Mouse (Mus musculus): ENCODE measurements around the gene Thsd4. TPM values are rescaled to one million over a fixed set of nuclear protein-coding genes. Genes with fewer than 3 reads are reported as not detected.
"Not testable (repeated sequence)": the region's sequence is repeated elsewhere in the genome, so short reads cannot be mapped to it uniquely, and the experiment has no call there.

The Thsd4 gene
- total RNA-seq, 2 experiments from 2014 or later: 19.5 to 22.7 TPM

DNA sequence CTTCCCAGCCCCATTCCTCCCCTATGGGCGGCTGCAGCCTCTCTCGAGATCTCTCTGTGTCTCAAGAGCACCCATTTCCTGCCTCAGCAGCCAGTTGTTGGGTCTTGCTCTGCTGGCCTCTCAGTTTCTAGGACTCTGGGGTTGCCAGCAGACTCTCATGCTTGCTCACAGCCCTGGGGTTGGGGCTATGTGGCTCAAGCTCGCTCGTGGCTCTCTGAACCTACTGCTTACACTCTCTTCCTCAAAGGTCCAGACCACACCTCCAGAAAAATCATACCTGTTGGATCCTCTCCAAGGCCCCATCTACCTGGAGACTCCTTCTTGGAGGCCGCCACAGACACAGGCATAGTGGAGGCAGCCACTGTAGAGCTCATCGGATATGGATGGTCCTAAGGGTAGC, 572.3 kb downstream of the Thsd4 start:
- DNase-seq (ENCODE audit: low spot score in 2 of 2): no peak

DNA sequence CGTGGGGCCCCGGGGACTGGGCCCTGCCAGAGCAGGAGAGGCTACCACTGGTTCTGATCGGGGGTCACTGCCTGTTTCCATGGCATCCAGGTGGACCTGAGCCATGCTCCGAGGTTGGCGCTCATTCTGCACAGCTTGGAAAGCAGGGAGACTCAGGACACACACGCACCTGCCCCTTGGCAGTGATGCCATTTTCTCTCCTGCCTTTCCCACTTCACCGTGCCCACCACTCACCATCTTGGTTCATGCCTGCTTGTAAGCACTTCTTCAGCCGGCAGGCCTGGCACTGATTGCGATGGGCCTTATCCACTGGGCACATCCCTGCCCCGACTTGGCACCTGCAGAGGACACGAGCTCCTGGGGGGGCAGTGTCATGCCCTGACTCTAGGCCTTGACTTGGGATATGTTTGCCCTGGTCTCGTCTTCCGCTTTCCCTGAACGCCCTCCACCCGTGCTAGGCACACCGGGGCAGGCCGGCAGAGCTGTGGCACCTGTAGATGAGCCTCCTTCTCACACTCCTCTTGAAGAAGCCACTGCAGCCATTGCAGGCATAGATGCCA, 573.1 kb downstream of the Thsd4 start:
- no peak for DNase-seq (ENCODE audit: low spot score in 2 of 2)

DNA sequence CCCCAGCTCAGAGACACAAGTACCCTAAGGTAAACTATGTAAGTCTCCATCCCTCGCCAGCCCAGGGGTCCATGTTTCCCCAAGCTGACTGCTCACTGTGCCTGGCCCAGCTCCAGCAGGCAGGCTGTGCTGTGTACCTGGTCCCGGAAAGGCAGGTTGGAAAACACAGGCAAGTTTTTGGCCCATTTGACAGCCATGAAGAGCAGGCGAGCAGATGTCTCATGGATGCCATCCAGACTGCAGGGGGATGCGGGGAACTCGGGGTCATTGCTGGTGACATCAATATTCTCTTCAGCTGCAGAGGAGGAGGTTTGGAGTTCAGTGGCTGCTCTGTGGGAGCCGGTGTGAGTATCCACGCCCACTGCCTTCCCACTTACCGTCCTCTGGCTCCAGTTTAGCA, 573.6 kb downstream of the Thsd4 start:
- no peak for DNase-seq (ENCODE audit: low spot score in 2 of 2)

DNA sequence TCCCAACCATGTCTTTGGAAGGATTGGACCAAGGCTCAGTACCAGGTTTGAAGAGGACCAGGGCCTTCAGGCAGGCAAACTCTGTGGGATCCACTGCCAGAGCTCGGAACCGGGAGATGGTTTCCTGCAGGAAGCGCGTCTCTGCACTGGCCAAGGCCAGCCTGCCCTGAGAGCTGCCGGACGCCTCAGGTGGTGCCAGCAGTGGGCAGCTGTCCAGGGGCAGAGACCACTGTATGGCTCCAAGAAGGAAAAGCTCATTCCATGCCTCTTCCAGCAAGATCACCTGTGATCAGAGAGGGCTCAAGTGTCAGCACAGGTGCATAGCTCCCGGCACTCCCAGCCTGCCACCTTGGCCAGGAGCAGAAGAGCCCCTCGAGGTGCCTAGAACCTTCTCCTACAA, 574.6 kb downstream of the Thsd4 start:
- DNase-seq (ENCODE audit: low spot score in 2 of 2): no peak

DNA sequence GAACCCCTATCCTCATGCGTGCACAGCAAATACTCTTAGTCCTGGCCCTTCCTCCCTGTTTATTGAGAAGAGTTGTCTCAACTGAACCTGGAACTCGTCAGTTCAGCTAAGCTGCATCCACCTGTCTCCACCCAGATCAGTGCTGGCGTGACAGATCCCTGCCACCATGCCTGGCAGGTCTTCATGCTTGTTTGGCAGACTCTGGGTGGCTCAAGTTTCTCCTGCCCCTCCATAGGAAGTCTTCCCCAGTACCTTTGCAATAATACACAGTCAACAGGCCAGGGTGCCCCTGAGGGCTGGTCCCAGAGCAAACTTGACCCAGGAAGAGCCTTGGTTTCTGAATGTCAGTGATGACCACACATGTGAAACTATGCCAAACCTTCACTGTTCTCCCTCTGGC, 576.6 kb downstream of the Thsd4 start:
- no peak for DNase-seq (ENCODE audit: low spot score in 2 of 2)

DNA sequence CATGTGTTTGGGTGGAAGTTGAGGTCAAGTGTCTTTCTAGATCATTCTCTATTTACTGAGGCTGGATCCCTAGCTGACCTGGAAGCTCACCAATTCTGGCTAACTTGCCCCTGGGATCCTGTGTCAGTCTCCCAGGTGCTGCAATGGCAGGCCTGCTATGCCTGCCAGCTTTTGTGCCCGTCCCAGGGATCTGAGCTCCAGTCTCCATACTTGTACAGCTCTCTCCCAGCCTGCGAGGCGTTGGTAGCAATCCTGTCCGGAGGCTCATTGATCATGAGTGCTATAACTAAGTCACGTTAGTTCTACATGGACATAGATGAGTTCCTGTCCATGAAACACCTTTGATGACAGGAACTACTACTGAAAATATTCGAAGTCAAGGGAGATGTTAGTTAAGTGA, 578.0 kb downstream of the Thsd4 start:
- no peak for DNase-seq (ENCODE audit: low spot score in 2 of 2)

DNA sequence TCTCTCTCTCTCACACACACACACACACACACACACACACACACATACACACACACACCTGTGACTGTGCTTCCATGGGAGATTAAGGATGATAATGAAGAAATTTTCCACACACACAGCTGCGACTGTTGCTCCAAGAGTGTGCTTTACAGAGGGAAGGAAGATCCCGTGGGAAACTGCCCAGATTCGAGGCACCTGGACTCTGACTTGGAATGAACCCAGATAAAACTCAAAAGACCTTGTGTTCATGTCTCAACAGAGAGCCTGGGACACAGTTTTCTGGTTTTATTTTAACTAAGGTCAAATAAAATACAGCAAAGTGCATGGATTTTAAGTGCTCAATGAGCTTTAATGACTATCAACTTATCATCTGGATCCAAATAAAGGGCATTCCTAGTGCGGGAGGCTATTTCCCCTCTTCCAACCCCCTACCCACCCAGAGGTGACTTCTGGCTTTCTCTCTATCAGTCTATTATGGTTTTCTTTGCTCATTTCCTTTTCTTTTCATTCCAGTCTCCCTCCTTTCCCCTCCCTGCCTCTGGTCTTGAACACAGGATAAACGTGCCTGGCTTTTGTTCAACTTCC, 579.3 kb downstream of the Thsd4 start:
- no peak for DNase-seq (ENCODE audit: low spot score in 2 of 2)

DNA sequence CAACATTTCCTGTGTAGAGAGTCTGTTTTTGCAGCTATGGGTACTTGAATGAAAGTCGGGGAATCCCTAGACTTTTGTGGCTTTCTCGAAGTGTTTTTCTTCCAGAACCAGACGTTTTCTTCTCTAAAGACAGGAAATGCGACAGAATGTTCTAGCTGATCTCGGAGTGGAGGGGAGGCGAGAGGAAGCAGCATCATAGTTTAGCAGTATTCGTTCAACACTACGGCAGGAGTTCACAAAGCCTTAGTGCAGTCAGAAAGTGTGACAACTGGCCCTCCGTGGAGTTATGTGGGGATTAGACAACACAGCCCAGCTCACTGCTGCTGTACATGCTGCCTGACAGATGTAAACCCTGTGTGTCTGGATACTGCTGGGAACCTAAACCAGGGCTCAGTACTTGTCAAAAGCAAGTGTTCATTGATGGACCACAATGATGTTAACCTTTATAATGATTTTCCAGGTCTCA, 579.9 kb downstream of the Thsd4 start:
- DNase-seq (ENCODE audit: low spot score in 2 of 2): no peak

DNA sequence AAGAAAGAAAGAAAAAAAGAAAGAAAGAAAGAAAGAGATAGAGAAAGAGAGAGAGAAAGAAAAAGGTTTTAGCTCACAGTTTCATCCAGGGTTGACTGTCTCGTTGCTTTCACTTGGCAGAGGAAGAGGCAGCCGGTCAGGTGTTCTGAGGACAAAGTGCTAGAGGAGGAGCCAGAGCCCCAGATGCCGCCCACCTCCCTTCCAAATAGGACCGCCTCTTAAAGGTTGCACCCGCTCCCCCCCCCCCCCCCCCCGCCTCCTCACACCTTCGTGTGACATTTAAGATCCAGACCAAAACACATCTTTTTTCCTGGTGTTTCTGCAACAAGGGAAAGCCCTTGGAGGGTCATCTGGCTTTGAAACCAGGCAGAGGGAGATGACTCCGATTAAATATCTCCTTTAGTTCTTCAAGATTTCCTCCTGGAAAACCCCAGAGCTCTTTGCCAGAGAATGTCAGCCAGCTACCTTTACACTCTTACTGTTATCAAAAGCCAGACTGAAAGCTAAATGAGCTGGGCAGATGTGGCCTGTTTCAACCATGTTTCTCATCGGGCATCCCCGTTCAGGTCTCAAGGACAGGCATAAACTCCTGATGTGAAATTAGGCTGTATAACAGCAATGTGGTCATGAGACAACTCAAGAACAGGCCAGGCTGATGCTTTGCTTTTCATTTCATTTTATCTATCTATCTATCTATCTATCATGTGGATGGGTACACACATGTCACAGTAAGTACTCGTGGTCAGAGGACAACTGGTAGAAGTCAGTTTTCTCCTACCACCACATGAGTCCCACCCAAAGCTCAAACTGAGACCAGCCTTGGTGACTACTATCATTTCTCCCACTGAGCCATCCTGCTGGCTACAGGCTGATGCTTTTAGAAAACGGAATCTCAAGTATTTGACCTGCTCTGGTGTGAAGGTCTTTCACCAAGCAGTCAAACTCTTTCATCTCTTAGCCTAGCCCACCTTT, 580.6 kb downstream of the Thsd4 start:
- DNase-seq (ENCODE audit: low spot score in 2 of 2): no peak

DNA sequence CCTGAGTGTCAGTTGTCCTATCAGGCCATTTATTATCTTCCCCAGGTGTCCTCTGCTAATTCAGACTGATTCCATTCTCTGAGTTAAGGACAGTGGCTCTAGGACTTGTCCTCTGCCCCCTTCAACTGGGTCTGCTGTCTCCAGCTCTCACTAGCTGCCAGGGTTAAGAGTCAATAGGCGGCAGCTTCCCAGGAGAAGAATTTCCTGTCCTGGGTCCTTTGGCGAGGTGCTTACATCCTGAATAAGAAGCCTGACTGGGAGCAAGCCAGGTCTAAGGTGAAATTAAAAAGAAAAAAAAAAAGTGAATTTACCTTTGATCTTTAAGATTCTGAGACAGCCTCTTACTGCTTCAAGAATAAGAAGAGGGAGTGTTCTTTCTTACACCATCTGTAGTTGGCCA, 582.2 kb downstream of the Thsd4 start:
- no peak for DNase-seq (ENCODE audit: low spot score in 2 of 2)

DNA sequence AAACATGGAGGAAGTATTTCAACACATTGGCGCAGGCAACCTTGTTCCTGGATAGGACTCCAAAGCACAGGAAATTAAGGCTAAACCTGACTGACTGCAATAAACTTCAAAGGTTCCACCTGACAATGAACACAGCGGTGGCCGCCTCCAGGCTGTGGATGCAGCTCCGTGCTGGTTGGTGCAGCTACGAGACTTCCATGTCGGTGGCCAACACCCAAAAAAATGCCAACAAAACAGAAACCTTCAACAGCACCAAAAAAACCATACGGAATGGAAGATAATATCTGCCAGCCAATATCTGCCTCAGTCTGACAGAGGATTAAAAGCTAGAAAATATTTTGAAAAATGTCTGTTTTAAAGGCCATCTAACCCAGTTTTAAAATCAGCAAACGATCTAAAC, 583.3 kb downstream of the Thsd4 start:
- no peak for DNase-seq (ENCODE audit: low spot score in 2 of 2)

DNA sequence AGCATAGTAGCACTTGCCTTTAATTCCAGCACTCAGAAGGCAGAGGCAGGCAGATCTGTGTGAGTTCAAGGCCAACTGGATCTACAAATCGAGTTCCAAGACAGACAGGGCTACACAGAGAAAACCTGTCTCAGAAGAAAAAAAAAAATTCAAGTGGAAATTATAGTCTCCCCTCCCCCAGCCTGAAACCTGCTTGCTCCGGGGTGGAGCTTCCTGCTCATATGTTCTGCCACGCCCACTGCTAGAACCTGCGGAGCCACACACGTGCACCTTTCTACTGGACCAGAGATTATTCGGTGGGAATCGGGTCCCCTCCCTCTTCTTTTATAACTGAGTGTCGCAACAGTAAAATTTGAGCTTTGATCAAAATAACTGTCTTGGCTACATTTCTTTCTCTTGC, 586.0 kb downstream of the Thsd4 start:
- DNase-seq (ENCODE audit: low spot score in 2 of 2): not testable (repeated sequence)

DNA sequence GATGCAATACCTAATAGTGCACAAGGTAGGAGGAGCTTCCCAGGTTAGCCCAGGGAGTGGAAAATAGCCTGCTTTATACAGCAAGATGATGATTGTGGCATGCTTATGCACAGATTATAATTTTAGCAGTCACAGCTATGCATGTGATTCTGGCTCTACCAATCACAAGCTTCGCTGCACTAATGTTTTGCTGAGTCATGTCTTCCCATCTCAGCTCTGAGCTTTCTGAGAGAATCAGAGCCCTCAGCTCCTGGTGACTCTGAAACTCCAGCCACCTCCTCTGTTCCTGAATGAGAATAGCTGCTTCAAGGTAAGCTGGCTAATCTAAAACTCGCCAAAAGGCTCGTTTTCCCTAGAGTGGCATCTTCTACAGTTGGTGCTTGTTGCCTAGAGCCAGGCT, 591.6 kb downstream of the Thsd4 start:
- no peak for DNase-seq (ENCODE audit: low spot score in 2 of 2)

Other genes with a start within 250 kb of the Thsd4 start
- gene Lrrc49, start 166.1 kb upstream of the Thsd4 start, total RNA-seq (2021): 10 to 100 TPM; 62.3 to 64.3 TPM
- 10 to 100 TPM; 32.8 to 33.6 TPM for gene Larp6, start 190.9 kb upstream of the Thsd4 start, total RNA-seq (2021)

Measured in layer of hippocampus, postnatal 10 days (tissue).